Mouse (Mus musculus): ENCODE results near the gene Senp2.

The Senp2 gene

DNA sequence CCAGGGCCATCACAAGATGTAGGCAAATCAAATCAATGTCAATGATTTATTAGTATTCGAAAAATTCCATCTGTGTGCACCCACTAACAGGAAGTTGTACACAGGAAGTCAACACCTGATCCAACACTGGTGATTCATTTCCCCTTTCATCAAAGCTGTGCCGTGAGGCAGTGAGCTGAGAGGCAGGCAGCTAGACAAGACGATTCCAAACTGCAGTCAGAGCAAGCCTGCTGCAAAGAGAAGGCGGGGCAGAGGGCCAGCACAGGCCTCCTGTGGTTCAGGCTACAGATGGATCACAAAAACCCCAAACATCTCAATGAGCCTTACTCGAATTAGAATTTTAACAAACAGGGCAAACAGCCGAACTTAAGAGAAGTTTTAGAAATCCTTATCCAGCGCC lies 88.4 kb downstream of the Senp2 start:
- no peak for DNase-seq (ENCODE audit: low spot score in 2 of 2)
